Mouse (Mus musculus) megakaryocyte, embryonic 14.5 days (primary cell): ENCODE measurements at regions not wholly inside any gene's neighbourhood (a gene's known extent, or its start where the extent isn't known, plus 50 kb on each side); places are given as distances from the start of the nearest gene placed in this dataset.

Source experiments
- FLI1 ChIP-seq: IDR thresholded peaks from 2 replicates; pipeline ENCODE4 v1.6.1; 2012; ENCODE audit warnings: low read length, inconsistent platforms, mixed read lengths
- GATA1 ChIP-seq: IDR thresholded peaks from 3 replicates; pipeline ENCODE4 v1.6.1; 2012; ENCODE audit warnings: mixed read lengths, low read length, inconsistent platforms, borderline replicate concordance

DNA sequence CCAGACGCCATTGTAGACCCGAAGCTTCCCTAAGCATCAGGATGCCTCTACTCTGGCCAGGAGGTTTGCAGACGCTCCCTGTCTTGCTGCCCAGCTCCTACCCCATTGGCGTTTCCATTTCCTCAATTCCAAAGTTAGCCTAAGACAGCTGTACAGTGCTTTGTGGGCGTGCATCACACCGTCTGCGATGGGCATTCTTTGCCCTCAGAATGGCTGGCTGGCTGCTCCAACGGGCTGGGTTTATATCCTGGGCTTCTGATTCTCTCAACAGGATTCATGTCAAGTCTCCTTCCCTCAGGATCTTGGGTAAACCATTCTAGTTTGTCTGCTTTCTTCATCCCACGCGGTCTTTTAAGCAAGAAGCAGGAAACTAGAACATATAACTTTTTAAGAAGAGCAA lies 104.3 kb upstream of the Ankrd55 start:
- TF ChIP-seq GATA1 (no peak), FLI1 (no peak)
